Mouse (Mus musculus): ENCODE data around the gene Nbl1. TPM values are rescaled to one million over a fixed set of nuclear protein-coding genes. Genes with fewer than 3 reads are reported as not detected.
A peak's percentile ranks its signal among the peaks of the same experiment; 100 is the strongest.

Nbl1 gene
- total and polyA plus RNA-seq, 2 experiments from 2014 or later, result 53.4 to 62.2 TPM

- WGBS, result 50% methylated on average over 18 of the region's 18 CpGs
- Histone ChIP-seq H3K4me3 (ENCODE audit: low read depth, low read length) (no peak overlapping the region), H3K4me1 (ENCODE audit: insufficient read depth, low read length) (peaks cover 17% of the 10 kb centered on the region), H3K4me2 (ENCODE audit: low read depth, low read length, poor library complexity, severe bottlenecking) (no peak overlapping the region), H3K36me3 (ENCODE audit: insufficient read depth, low read length) (no peaks in the 10 kb centered on the region), H3K27me3 (ENCODE audit: insufficient read depth, low read length) (peaks cover 12% of the 10 kb centered on the region), H3K27ac (ENCODE audit: low read depth, low read length) (0 out of 2 replicates have a peak overlapping the region, but pooled peaks have one; percentile 20), H3K9ac (replicated peaks; ENCODE audit: low read length, poor library complexity, severe bottlenecking) (no peak overlapping the region), H3K9me3 (ENCODE audit: low read length) (no peaks in the 10 kb centered on the region)
- DNase-seq (ENCODE audit: low spot score) (peak; percentile 58), ATAC-seq (ENCODE audit: low FRiP score) (no peak)
- TF ChIP-seq CTCF (IDR thresholded peaks at IDR 0.05), result no peak
Observed at GRCm38 (mm10) chr4:139081270-139081931, 11.4 kb downstream of the Nbl1 start.

GRCm38 (mm10) chr4:139080259-139080658, 12.5 kb downstream of the Nbl1 start:
- no peak for DNase-seq (ENCODE audit: low spot score)
- ATAC-seq (ENCODE audit: low FRiP score), result no peak
- no peak overlapping the region for H3K9ac ChIP-seq (replicated peaks; ENCODE audit: low read length, poor library complexity, severe bottlenecking)
- no peak overlapping the region for H3K4me3 ChIP-seq (ENCODE audit: low read depth, low read length)
- H3K27me3 ChIP-seq (ENCODE audit: insufficient read depth, low read length), result peaks cover 18% of the 10 kb centered on the region
- peaks cover 17% of the 10 kb centered on the region for H3K4me1 ChIP-seq (ENCODE audit: insufficient read depth, low read length)
- TF ChIP-seq CTCF (IDR thresholded peaks at IDR 0.05), result no peak
- H3K36me3 ChIP-seq (ENCODE audit: insufficient read depth, low read length), result no peaks in the 10 kb centered on the region
- H3K9me3 ChIP-seq (ENCODE audit: low read length), result no peaks in the 10 kb centered on the region
- 97% methylated on average over 7 of the region's 7 CpGs for WGBS
- no peak overlapping the region for H3K27ac ChIP-seq (ENCODE audit: low read depth, low read length)
- H3K4me2 ChIP-seq (ENCODE audit: low read depth, low read length, poor library complexity, severe bottlenecking), result no peak overlapping the region

DNA sequence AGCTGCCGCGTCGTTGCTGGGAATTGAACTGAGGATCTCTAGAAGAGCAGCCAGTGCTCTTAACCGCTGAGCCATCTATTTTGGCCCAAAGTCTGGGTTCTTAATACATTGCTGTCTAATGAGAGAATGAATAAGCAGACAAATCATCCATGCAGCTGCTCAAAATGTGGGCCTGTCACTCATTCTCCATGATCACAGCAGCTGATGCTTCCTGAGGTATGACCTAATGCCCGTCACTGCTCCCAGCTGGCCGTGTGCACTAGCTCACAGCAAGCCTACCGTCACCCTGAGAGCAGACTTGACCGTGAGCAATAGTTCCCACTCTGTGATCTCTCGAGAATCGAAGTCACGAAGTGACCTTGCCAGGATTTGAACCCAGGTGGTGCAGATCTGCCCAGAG, 13.4 kb downstream of the Nbl1 start:
- TF ChIP-seq CTCF (IDR thresholded peaks at IDR 0.05), result no peak
- Histone ChIP-seq H3K36me3 (ENCODE audit: insufficient read depth, low read length) (no peaks in the 10 kb centered on the region), H3K9me3 (ENCODE audit: low read length) (no peaks in the 10 kb centered on the region), H3K9ac (replicated peaks; ENCODE audit: low read length, poor library complexity, severe bottlenecking) (no peak overlapping the region), H3K4me2 (ENCODE audit: low read depth, low read length, poor library complexity, severe bottlenecking) (no peak overlapping the region), H3K27me3 (ENCODE audit: insufficient read depth, low read length) (peaks cover 19% of the 10 kb centered on the region), H3K27ac (ENCODE audit: low read depth, low read length) (no peak overlapping the region), H3K4me3 (ENCODE audit: low read depth, low read length) (no peak overlapping the region), H3K4me1 (ENCODE audit: insufficient read depth, low read length) (peaks cover 17% of the 10 kb centered on the region)
- 80% methylated on average over 11 of the region's 11 CpGs for WGBS
- DNase-seq (ENCODE audit: low spot score) (no peak), ATAC-seq (ENCODE audit: low FRiP score) (no peak)

GRCm38 (mm10) chr4:139078726-139079125, 14.1 kb downstream of the Nbl1 start:
- WGBS, result 19% methylated on average over 4 of the region's 4 CpGs
- H3K4me1 ChIP-seq (ENCODE audit: insufficient read depth, low read length), result peaks cover 17% of the 10 kb centered on the region
- no peak overlapping the region for H3K4me3 ChIP-seq (ENCODE audit: low read depth, low read length)
- DNase-seq (ENCODE audit: low spot score), result peak; percentile 66
- no peak overlapping the region for H3K9ac ChIP-seq (replicated peaks; ENCODE audit: low read length, poor library complexity, severe bottlenecking)
- no peaks in the 10 kb centered on the region for H3K9me3 ChIP-seq (ENCODE audit: low read length)
- no peaks in the 10 kb centered on the region for H3K36me3 ChIP-seq (ENCODE audit: insufficient read depth, low read length)
- peak; percentile 69 for TF ChIP-seq CTCF (IDR thresholded peaks at IDR 0.05)
- no peak overlapping the region for H3K4me2 ChIP-seq (ENCODE audit: low read depth, low read length, poor library complexity, severe bottlenecking)
- no peak for ATAC-seq (ENCODE audit: low FRiP score)
- H3K27me3 ChIP-seq (ENCODE audit: insufficient read depth, low read length), result peaks cover 24% of the 10 kb centered on the region
- no peak overlapping the region for H3K27ac ChIP-seq (ENCODE audit: low read depth, low read length)

- WGBS, result 33% methylated on average over 2 of the region's 2 CpGs
- Histone ChIP-seq H3K4me2 (ENCODE audit: low read depth, low read length, poor library complexity, severe bottlenecking) (no peak overlapping the region), H3K27ac (ENCODE audit: low read depth, low read length) (no peak overlapping the region), H3K36me3 (ENCODE audit: insufficient read depth, low read length) (no peaks in the 10 kb centered on the region), H3K9me3 (ENCODE audit: low read length) (no peaks in the 10 kb centered on the region), H3K27me3 (ENCODE audit: insufficient read depth, low read length) (peaks cover 28% of the 10 kb centered on the region), H3K4me1 (ENCODE audit: insufficient read depth, low read length) (peaks cover 14% of the 10 kb centered on the region), H3K4me3 (ENCODE audit: low read depth, low read length) (no peak overlapping the region), H3K9ac (replicated peaks; ENCODE audit: low read length, poor library complexity, severe bottlenecking) (no peak overlapping the region)
- TF ChIP-seq CTCF (IDR thresholded peaks at IDR 0.05), result peak; percentile 76
- ATAC-seq (ENCODE audit: low FRiP score), result no peak
- peak; percentile 70 for DNase-seq (ENCODE audit: low spot score)
Observed at GRCm38 (mm10) chr4:139078313-139078712, 14.5 kb downstream of the Nbl1 start.

DNA sequence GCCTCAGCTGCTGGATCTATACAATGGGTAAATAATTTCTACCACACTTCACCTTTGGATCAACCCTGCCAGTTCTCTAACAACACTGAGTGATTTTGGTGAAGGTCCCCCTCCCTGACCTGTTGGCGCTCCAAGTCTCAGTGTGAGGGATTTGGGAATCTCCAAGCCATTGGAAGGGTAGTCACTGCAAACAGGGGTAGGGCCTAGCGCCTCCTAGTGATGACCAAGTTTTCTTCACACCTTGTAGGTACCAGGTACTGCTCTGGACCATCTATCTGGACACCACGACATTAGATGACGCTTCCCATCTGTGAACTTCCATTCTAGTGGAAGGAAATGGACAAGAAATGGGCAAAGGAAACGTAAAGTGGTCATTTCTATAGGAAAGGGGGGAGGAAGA, 16.9 kb downstream of the Nbl1 start:
- DNase-seq (ENCODE audit: low spot score) (no peak), ATAC-seq (ENCODE audit: low FRiP score) (no peak)
- 11% methylated on average over 5 of the region's 5 CpGs for WGBS

More for the DNA sequence above, 16.9 kb downstream of the Nbl1 start:
- Histone ChIP-seq H3K4me3 (ENCODE audit: low read depth, low read length) (peak overlapping the region; percentile 63), H3K4me2 (ENCODE audit: low read depth, low read length, poor library complexity, severe bottlenecking) (peak overlapping the region; percentile 86), H3K9ac (replicated peaks; ENCODE audit: low read length, poor library complexity, severe bottlenecking) (no peak overlapping the region), H3K36me3 (ENCODE audit: insufficient read depth, low read length) (no peaks in the 10 kb centered on the region), H3K27ac (ENCODE audit: low read depth, low read length) (no peak overlapping the region), H3K27me3 (ENCODE audit: insufficient read depth, low read length) (peaks cover 29% of the 10 kb centered on the region), H3K9me3 (ENCODE audit: low read length) (no peaks in the 10 kb centered on the region), H3K4me1 (ENCODE audit: insufficient read depth, low read length) (no peaks in the 10 kb centered on the region)
- peak; percentile 50 for TF ChIP-seq CTCF (IDR thresholded peaks at IDR 0.05)
